Mouse (Mus musculus) embryonic facial prominence, embryonic 11.5 days (tissue): ENCODE data around the gene Dcst1. TPM values are rescaled to one million over a fixed set of nuclear protein-coding genes. Genes with fewer than 3 reads are reported as not detected.

Experiments used
- ATAC-seq: fragments of 200-750 bp; cut with Nextera tagmentation; replicated peaks from 2 replicates; pipeline ENCODE4 v1.8.0; 2017; ENCODE audit warnings: low read depth; ENCODE audit not compliant: insufficient number of reproducible peaks, low FRiP score, low TSS enrichment
- DNase-seq: peaks from one replicate; pipeline ENCODE4 v3.0.0-alpha.2; 2015; ENCODE audit warnings: low spot score
- H3K27ac ChIP-seq: fragments of 300-500 bp; sonication (generic); replicated peaks from 2 replicates; pipeline ENCODE4 v1.5.1; 2014; ENCODE audit warnings: mild to moderate bottlenecking, low read depth, low read length, control low read depth
- H3K27me3 ChIP-seq: fragments of 300-500 bp; sonication (generic); 2 replicates; pipeline ENCODE4 v1.6.1; 2014; ENCODE audit warnings: mild to moderate bottlenecking, low read length, moderate library complexity, mixed read lengths; ENCODE audit not compliant: control insufficient read depth, insufficient read depth
- H3K36me3 ChIP-seq: fragments of 300-500 bp; sonication (generic); replicated peaks from 2 replicates; pipeline ENCODE4 v1.6.1; 2014; ENCODE audit warnings: low read depth, mild to moderate bottlenecking, low read length, moderate library complexity, mixed read lengths; ENCODE audit not compliant: control insufficient read depth, insufficient read depth
- H3K4me1 ChIP-seq: fragments of 300-500 bp; sonication (generic); 2 replicates; pipeline ENCODE4 v1.6.1; 2014; ENCODE audit warnings: low read length, mixed read lengths; ENCODE audit not compliant: control insufficient read depth, insufficient read depth
- H3K4me2 ChIP-seq: fragments of 300-500 bp; sonication (generic); 2 replicates; pipeline ENCODE4 v1.6.1; 2014; ENCODE audit warnings: low read depth, mild to moderate bottlenecking, control low read depth, low read length, moderate library complexity
- H3K4me3 ChIP-seq: fragments of 300-500 bp; sonication (generic); 2 replicates; pipeline ENCODE4 v1.5.1; 2014; ENCODE audit warnings: low read depth, low read length, control low read depth
- H3K9ac ChIP-seq: fragments of 300-500 bp; sonication (generic); replicated peaks from 2 replicates; pipeline ENCODE4 v1.6.1; 2014; ENCODE audit warnings: mild to moderate bottlenecking, control low read depth, low read length
- H3K9me3 ChIP-seq: fragments of 300-500 bp; sonication (generic); replicated peaks from 2 replicates; pipeline ENCODE4 v1.6.1; 2016; ENCODE audit warnings: mild to moderate bottlenecking, low read length, inconsistent platforms, mixed read lengths; ENCODE audit not compliant: control insufficient read depth
- WGBS: fragments of 180-500 bp; shearing (Covaris S2); extraction: QIAGEN DNeasy Blood & Tissue Kit; methylation state at CpG from one replicate; pipeline ENCODE4 v1.1.7; 2014; 5-methylcytosine and 5-hydroxymethylcytosine counted together
- polyA plus RNA-seq: library from polyadenylated mRNA; unstranded; fragments of >200 nt; fragmentation: Nextera tagmentation; extraction: Ambion mirVana; gene quantifications from 2 replicates; pipeline ENCODE4 v1.2.1, GENCODE M21; 2014

Gene Dcst1
- polyA plus RNA-seq, 1 experiment from 2014 or later: not detected

- Histone ChIP-seq H3K9me3 (no peaks in the 10 kb centered on the region), H3K36me3 (no peaks in the 10 kb centered on the region), H3K27me3 (peaks cover 14% of the 10 kb centered on the region), H3K4me2 (peak overlapping the region; percentile 83), H3K9ac (peak overlapping the region; percentile 50), H3K4me1 (peaks cover 11% of the 10 kb centered on the region), H3K27ac (no peak overlapping the region), H3K4me3 (peak overlapping the region; percentile 45)
- WGBS: 4% methylated on average over 4 of the region's 4 CpGs
- DNase-seq: no peak
- ATAC-seq: no peak
Measured at GRCm38 (mm10) chr3:89396654-89397005, 31.6 kb upstream of the Dcst1 start.

- H3K27me3 ChIP-seq: peaks cover 19% of the 10 kb centered on the region
- ATAC-seq (no peak), DNase-seq (peak; percentile 91)
- H3K4me3 ChIP-seq: peak overlapping the region; percentile 45
- peak overlapping the region; percentile 50 for H3K9ac ChIP-seq
- peaks cover 16% of the 10 kb centered on the region for H3K4me1 ChIP-seq
- under 1% methylated on average over 42 of the region's 44 CpGs for WGBS
- H3K27ac ChIP-seq: 0 out of 2 replicates have a peak overlapping the region, but pooled peaks have one; percentile 2
- no peaks in the 10 kb centered on the region for H3K9me3 ChIP-seq
- H3K36me3 ChIP-seq: no peaks in the 10 kb centered on the region
- H3K4me2 ChIP-seq: peak overlapping the region; percentile 83
Measured at GRCm38 (mm10) chr3:89395806-89396653, 31.0 kb upstream of the Dcst1 start.

- Histone ChIP-seq H3K9me3 (no peaks in the 10 kb centered on the region), H3K4me2 (peak overlapping the region; percentile 83), H3K4me3 (peak overlapping the region; percentile 45), H3K36me3 (no peaks in the 10 kb centered on the region), H3K9ac (peak overlapping the region; percentile 50; the same call in 1 of the 2 replicates), H3K27me3 (peaks cover 20% of the 10 kb centered on the region), H3K4me1 (peaks cover 16% of the 10 kb centered on the region), H3K27ac (no peak overlapping the region)
- no peak for ATAC-seq
- WGBS: under 1% methylated on average over 10 of the region's 10 CpGs
- DNase-seq: peak; percentile 28
Measured at GRCm38 (mm10) chr3:89395419-89395805, 30.4 kb upstream of the Dcst1 start.

DNA sequence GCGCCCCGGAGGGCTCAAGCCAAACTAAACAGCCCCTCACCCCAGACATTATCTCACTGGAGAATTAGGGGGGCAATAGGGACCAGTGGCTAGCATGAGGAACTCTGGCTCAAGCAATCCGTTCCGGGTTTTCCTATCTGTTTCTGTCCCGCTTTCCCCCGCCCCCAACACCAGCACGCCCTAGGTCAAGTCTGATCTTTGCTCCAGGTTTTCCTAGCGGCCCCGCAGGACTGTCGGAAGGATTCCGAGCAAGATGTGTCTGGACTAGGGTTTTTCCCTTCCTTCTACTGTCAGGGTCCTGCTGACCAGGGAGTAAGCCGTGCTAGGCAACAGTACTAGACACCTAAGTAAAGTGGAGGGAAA, 29.8 kb upstream of the Dcst1 start:
- DNase-seq: peak; percentile 93
- Histone ChIP-seq H3K27ac (no peak overlapping the region; the same call in 1 of the 2 replicates), H3K4me2 (peak overlapping the region; percentile 83), H3K9ac (no peak overlapping the region), H3K27me3 (peaks cover 20% of the 10 kb centered on the region), H3K9me3 (no peaks in the 10 kb centered on the region), H3K36me3 (no peaks in the 10 kb centered on the region), H3K4me1 (peaks cover 16% of the 10 kb centered on the region), H3K4me3 (peak overlapping the region; percentile 43)
- whole genome bisulfite sequencing: 1% methylated on average over 12 of the region's 12 CpGs
- ATAC-seq: no peak

DNA sequence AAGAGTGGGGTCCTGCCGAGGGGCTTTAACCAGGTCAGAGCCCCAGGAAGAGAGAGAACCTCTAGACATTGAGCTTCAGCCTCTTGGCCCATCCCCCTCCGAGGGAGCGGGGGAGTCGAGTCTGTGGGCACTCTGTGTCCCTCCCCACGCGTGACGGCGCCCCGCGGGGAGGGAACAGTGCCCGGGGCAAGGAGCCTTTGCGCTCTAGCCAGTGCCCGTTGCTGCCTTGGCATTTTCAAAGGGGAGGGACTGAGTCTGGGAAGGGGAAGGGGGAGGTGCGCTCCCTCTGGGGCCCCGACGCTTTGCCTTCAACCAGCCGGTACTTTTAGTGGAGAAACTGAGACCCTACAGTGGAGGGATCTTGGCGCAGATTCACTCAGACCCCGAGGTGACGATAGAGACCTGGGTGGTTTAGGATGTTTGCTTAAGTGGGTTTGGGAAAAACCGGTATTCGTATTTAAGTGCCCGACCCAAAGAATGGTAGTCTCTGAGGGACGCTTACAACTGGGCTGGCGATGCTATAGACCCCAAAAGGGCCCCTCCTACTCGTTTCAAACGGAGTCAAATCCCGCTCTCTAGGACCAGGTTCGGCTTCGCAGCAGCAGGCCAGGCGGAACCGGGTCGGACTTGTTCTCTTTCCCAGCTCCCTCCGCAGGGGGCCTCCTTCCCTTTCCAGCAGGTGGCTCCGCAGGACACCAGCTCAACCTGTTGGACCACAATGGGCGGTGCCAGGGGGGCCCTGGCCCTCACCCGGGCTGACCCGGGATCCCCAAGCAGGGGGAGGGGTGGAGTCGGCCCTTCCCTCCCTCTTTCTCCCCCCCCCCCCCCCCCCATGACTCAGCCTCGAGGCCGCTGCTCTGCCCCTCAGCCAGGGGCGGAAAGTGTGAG, 29.2 kb upstream of the Dcst1 start, which contains the start of gene Zbtb7b:
Gene Zbtb7b, minus strand, starts transcription at position 771 of the 888 bp plus-strand sequence.
- Histone ChIP-seq H3K27me3 (peaks cover 20% of the 10 kb centered on the region), H3K4me1 (peaks cover 16% of the 10 kb centered on the region), H3K4me2 (peak within 1 kb of the TSS; percentile 83), H3K4me3 (peak within 1 kb of the TSS; percentile 45), H3K9me3 (no peaks in the 10 kb centered on the region), H3K36me3 (no peaks in the 10 kb centered on the region), H3K9ac (peak within 1 kb of the TSS; percentile 50), H3K27ac (peak within 1 kb of the TSS; percentile 1; the same call in 1 of the 2 replicates)
- WGBS: under 1% methylated on average over 39 of the region's 42 CpGs
- peak; percentile 74 for DNase-seq
- peak; percentile 46 for ATAC-seq

DNA sequence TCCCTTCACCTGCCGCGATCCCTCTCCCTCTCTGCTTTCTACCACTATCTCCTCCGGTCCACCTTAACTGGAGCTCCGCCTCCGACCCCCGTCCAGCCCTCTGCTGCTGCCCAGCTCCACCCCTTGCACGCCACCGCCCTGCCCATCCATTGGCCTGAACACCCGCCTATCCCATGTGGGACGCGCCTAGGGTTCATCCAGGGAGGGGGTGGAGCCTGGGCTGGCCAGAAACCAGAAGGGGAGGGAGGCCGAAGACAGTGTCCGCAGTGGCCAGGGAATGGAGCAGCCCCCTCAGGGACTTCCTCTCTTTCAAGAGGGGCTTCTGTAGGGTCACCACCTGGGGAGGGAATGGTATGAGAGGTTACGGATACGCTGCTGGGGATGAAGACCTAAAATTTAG, 28.6 kb upstream of the Dcst1 start:
- no peaks in the 10 kb centered on the region for H3K36me3 ChIP-seq
- DNase-seq (peak; percentile 96), ATAC-seq (peak; percentile 95)
- peak overlapping the region; percentile 1; the same call in 1 of the 2 replicates for H3K27ac ChIP-seq
- H3K4me3 ChIP-seq: peak overlapping the region; percentile 43
- peak overlapping the region; percentile 39 for H3K9ac ChIP-seq
- H3K4me1 ChIP-seq: peaks cover 16% of the 10 kb centered on the region
- peak overlapping the region; percentile 83 for H3K4me2 ChIP-seq
- no peaks in the 10 kb centered on the region for H3K9me3 ChIP-seq
- WGBS: under 1% methylated on average over 15 of the region's 15 CpGs
- H3K27me3 ChIP-seq: peaks cover 20% of the 10 kb centered on the region

DNA sequence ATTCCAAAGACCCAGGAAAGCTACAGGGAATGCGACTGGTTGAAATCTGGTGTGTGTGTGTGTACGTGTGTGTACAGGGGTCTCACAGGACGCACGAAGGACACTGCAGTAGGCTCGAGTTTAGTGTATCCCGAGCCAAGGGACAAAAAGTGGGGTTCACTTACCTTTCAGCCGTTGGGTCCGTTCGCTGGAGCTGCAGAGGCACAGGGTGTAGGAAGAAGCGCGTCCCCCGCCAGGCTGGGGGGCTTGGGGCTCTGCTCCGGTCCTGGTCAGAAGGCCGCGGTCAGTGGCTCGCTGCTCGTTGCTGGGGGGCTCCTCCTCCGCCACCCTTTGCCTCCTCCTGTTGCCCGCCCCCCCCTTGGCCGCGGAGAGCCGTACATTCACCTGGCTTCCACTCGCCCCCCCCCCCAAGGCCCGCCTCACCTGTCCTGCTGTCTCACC, 27.8 kb upstream of the Dcst1 start:
- ATAC-seq (no peak), DNase-seq (no peak)
- no peaks in the 10 kb centered on the region for H3K9me3 ChIP-seq
- H3K36me3 ChIP-seq: no peaks in the 10 kb centered on the region
- peak overlapping the region; percentile 37; the same call in 1 of the 2 replicates for H3K9ac ChIP-seq
- peaks cover 20% of the 10 kb centered on the region for H3K27me3 ChIP-seq
- WGBS: under 1% methylated on average over 21 of the region's 24 CpGs
- H3K4me1 ChIP-seq: peaks cover 16% of the 10 kb centered on the region
- H3K27ac ChIP-seq: no peak overlapping the region
- H3K4me3 ChIP-seq: peak overlapping the region; percentile 43
- peak overlapping the region; percentile 83 for H3K4me2 ChIP-seq
